Mouse (Mus musculus): ENCODE results near the gene Sytl1.
A peak's percentile ranks its signal among the peaks of the same experiment; 100 is the strongest.

DNA sequence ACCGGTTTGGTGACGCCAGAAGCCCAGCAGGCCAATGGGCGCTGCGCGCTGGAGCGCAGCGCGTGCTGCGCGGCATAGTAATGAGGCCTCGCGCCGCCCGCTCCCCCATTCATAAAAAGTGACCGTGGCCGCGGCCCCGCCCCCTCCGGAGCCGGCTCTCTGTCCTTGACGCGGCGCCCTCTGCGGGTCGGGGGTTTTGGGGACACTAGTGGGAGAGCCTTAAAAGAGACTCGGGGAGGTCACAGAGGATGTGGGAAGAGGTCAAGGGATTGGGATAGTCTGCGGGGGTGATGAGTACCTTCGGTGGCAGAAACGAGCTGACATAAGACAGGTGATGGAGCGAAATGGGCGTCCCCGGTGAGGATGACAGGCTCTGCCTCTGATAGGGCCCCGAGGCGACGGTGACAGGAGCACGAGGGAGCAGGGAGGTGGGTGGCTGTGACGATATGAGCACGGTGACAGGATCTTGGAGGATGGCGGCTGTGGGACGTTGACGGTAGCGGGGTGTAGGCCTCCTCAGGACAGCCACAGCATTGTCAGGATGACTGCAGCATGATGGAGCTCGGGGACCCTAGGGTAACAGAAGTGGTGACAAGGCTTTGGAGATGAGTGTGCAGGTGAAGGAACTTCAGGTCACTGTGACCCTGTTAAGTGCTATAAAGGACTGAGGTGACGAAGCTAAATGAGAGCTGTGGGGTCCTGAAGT is 50.2 kb downstream of the Sytl1 start:
- no peak for TF ChIP-seq POLR2A (IDR thresholded peaks at IDR 0.05; ENCODE audit: insufficient read length, low read depth)
- TF ChIP-seq USF1 (IDR thresholded peaks at IDR 0.05; ENCODE audit: low read depth) = no peak
- TF ChIP-seq MYOD1 (IDR thresholded peaks at IDR 0.05; ENCODE audit: control insufficient read depth in 1 of 3, insufficient read length in 2 of 3, low read depth in 2 of 3) = no peak
- no peak for TF ChIP-seq MAX (IDR thresholded peaks at IDR 0.05; ENCODE audit: low read depth)
- TF ChIP-seq CEBPB (IDR thresholded peaks at IDR 0.05; ENCODE audit: insufficient read depth, poor library complexity, severe bottlenecking) = no peak
- peak; percentile 14 for TF ChIP-seq E2F4 (IDR thresholded peaks at IDR 0.05; ENCODE audit: insufficient read depth)
- no peak for TF ChIP-seq MYOG (IDR thresholded peaks at IDR 0.05; ENCODE audit: control insufficient read depth in 1 of 3, insufficient read depth in 1 of 3, insufficient read length in 2 of 3, low read depth in 2 of 3)
